Mouse (Mus musculus) forebrain, embryonic 10.5 days (tissue): ENCODE results near the gene Nek6. TPM values are rescaled to one million over a fixed set of nuclear protein-coding genes. Genes with fewer than 3 reads are reported as not detected.

Source experiments
- DNase-seq: peaks from one replicate; pipeline ENCODE4 v3.0.0-alpha.2; 2017; ENCODE audit warnings: low spot score; ENCODE audit errors: extremely low spot score
- H3K27ac ChIP-seq: fragments of 300-500 bp; sonication (generic); 2 replicates; pipeline ENCODE4 v1.5.1; 2016; ENCODE audit warnings: mild to moderate bottlenecking
- H3K27me3 ChIP-seq: fragments of 300-500 bp; sonication (generic); 2 replicates; pipeline ENCODE4 v1.6.1; 2016; ENCODE audit warnings: mild to moderate bottlenecking; ENCODE audit not compliant: poor library complexity, severe bottlenecking
- H3K36me3 ChIP-seq: fragments of 300-500 bp; sonication (generic); replicated peaks from 2 replicates; pipeline ENCODE4 v1.6.1; 2016; ENCODE audit warnings: mild to moderate bottlenecking, moderate library complexity
- H3K4me1 ChIP-seq: fragments of 300-500 bp; sonication (generic); 2 replicates; pipeline ENCODE4 v1.6.1; 2016
- H3K4me3 ChIP-seq: fragments of 300-500 bp; sonication (generic); 2 replicates; pipeline ENCODE4 v1.5.1; 2016; ENCODE audit warnings: mild to moderate bottlenecking, moderate library complexity
- H3K9me3 ChIP-seq: fragments of 300-500 bp; sonication (generic); 2 replicates; pipeline ENCODE4 v1.6.1; 2016; ENCODE audit warnings: mild to moderate bottlenecking, moderate library complexity
- WGBS: fragments of 180-500 bp; shearing (Covaris S2); methylation state at CpG from one replicate; pipeline ENCODE4 v1.1.7; 2016; 5-methylcytosine and 5-hydroxymethylcytosine counted together
- polyA plus RNA-seq: library from polyadenylated mRNA; unstranded; fragments of >200 nt; fragmentation: Nextera tagmentation; extraction: Ambion mirVana; gene quantifications from 2 replicates; pipeline ENCODE4 v1.2.1, GENCODE M21; 2016

The Nek6 gene
- polyA plus RNA-seq, 1 experiment from 2014 or later, result 120 TPM

GRCm38 (mm10) chr2:38544982-38545381 lies 33.5 kb downstream of the Nek6 start:
- 0 out of 2 replicates have a peak overlapping the region, but pooled peaks have one; percentile 8 for H3K27ac ChIP-seq
- peaks cover 11% of the 10 kb centered on the region; the same call in 1 of the 2 replicates for H3K36me3 ChIP-seq
- WGBS, result 90% methylated on average over 6 of the region's 6 CpGs
- DNase-seq, result no peak
- H3K27me3 ChIP-seq, result no peaks in the 10 kb centered on the region
- no peak overlapping the region for H3K4me3 ChIP-seq
- H3K4me1 ChIP-seq, result peaks cover 76% of the 10 kb centered on the region
- H3K9me3 ChIP-seq, result no peaks in the 10 kb centered on the region

GRCm38 (mm10) chr2:38545706-38546105 lies 34.3 kb downstream of the Nek6 start:
- peak overlapping the region; percentile 56 for H3K27ac ChIP-seq
- no peaks in the 10 kb centered on the region for H3K27me3 ChIP-seq
- H3K9me3 ChIP-seq, result no peaks in the 10 kb centered on the region
- peaks cover 18% of the 10 kb centered on the region for H3K36me3 ChIP-seq
- peaks cover 69% of the 10 kb centered on the region for H3K4me1 ChIP-seq
- no peak for DNase-seq
- no peak overlapping the region for H3K4me3 ChIP-seq

- Histone ChIP-seq H3K36me3 (peaks cover 23% of the 10 kb centered on the region), H3K27me3 (no peaks in the 10 kb centered on the region), H3K9me3 (no peaks in the 10 kb centered on the region), H3K4me1 (peaks cover 64% of the 10 kb centered on the region), H3K4me3 (no peak overlapping the region), H3K27ac (peak overlapping the region; percentile 56)
- DNase-seq, result peak; percentile 53
- 5% methylated on average over 6 of the region's 6 CpGs for WGBS
Measured at GRCm38 (mm10) chr2:38546222-38546621, 34.8 kb downstream of the Nek6 start.

- DNase-seq, result no peak
- 75% methylated on average over 5 of the region's 5 CpGs for WGBS
- Histone ChIP-seq H3K27me3 (no peaks in the 10 kb centered on the region), H3K36me3 (peaks cover 29% of the 10 kb centered on the region), H3K4me1 (peaks cover 58% of the 10 kb centered on the region), H3K4me3 (no peak overlapping the region), H3K27ac (peak overlapping the region; percentile 56), H3K9me3 (no peaks in the 10 kb centered on the region)
Measured at GRCm38 (mm10) chr2:38546748-38547147, 35.3 kb downstream of the Nek6 start.

- Histone ChIP-seq H3K4me1 (peaks cover 58% of the 10 kb centered on the region), H3K4me3 (no peak overlapping the region), H3K9me3 (no peaks in the 10 kb centered on the region), H3K27ac (peak overlapping the region; percentile 56), H3K36me3 (peaks cover 41% of the 10 kb centered on the region), H3K27me3 (no peaks in the 10 kb centered on the region)
- DNase-seq, result no peak
- 71% methylated on average over 11 of the region's 11 CpGs for WGBS
Measured at GRCm38 (mm10) chr2:38547793-38548517, 36.5 kb downstream of the Nek6 start.

GRCm38 (mm10) chr2:38552004-38552443 lies 40.6 kb downstream of the Nek6 start:
- no peak for DNase-seq
- Histone ChIP-seq H3K4me3 (no peak overlapping the region), H3K9me3 (no peaks in the 10 kb centered on the region), H3K27ac (no peak overlapping the region), H3K27me3 (no peaks in the 10 kb centered on the region), H3K4me1 (peaks cover 63% of the 10 kb centered on the region), H3K36me3 (peaks cover 62% of the 10 kb centered on the region)
- WGBS, result 87% methylated on average over 15 of the region's 15 CpGs

GRCm38 (mm10) chr2:38554226-38554995 lies 43.0 kb downstream of the Nek6 start:
- WGBS, result 80% methylated on average over 19 of the region's 19 CpGs
- no peaks in the 10 kb centered on the region for H3K9me3 ChIP-seq
- peaks cover 54% of the 10 kb centered on the region for H3K4me1 ChIP-seq
- peak overlapping the region; percentile 41; the same call in 1 of the 2 replicates for H3K27ac ChIP-seq
- peaks cover 74% of the 10 kb centered on the region for H3K36me3 ChIP-seq
- H3K4me3 ChIP-seq, result no peak overlapping the region
- DNase-seq, result no peak
- no peaks in the 10 kb centered on the region for H3K27me3 ChIP-seq

- Histone ChIP-seq H3K27ac (peak overlapping the region; percentile 48; the same call in 1 of the 2 replicates), H3K36me3 (peaks cover 78% of the 10 kb centered on the region), H3K27me3 (no peaks in the 10 kb centered on the region), H3K4me1 (peaks cover 64% of the 10 kb centered on the region), H3K4me3 (no peak overlapping the region), H3K9me3 (no peaks in the 10 kb centered on the region)
- 88% methylated on average over 4 of the region's 4 CpGs for WGBS
- DNase-seq, result no peak
Measured at GRCm38 (mm10) chr2:38555659-38556058, 44.2 kb downstream of the Nek6 start.

GRCm38 (mm10) chr2:38556721-38557120 lies 45.3 kb downstream of the Nek6 start:
- H3K4me3 ChIP-seq, result no peak overlapping the region
- H3K4me1 ChIP-seq, result peaks cover 69% of the 10 kb centered on the region
- H3K36me3 ChIP-seq, result peaks cover 78% of the 10 kb centered on the region
- H3K27ac ChIP-seq, result no peak overlapping the region
- H3K9me3 ChIP-seq, result no peaks in the 10 kb centered on the region
- DNase-seq, result no peak
- no peaks in the 10 kb centered on the region for H3K27me3 ChIP-seq
- WGBS, result 88% methylated on average over 3 of the region's 3 CpGs

GRCm38 (mm10) chr2:38560296-38561227 lies 49.1 kb downstream of the Nek6 start:
- Histone ChIP-seq H3K4me3 (no peak overlapping the region), H3K9me3 (no peaks in the 10 kb centered on the region), H3K36me3 (peaks cover 83% of the 10 kb centered on the region), H3K27me3 (no peaks in the 10 kb centered on the region), H3K27ac (peak overlapping the region; percentile 58; the same call in 1 of the 2 replicates), H3K4me1 (peaks cover 36% of the 10 kb centered on the region)
- DNase-seq, result no peak
- 57% methylated on average over 17 of the region's 17 CpGs for WGBS

- Histone ChIP-seq H3K27ac (no peak overlapping the region), H3K4me3 (no peak overlapping the region), H3K9me3 (no peaks in the 10 kb centered on the region), H3K36me3 (peaks cover 81% of the 10 kb centered on the region), H3K4me1 (peaks cover 35% of the 10 kb centered on the region), H3K27me3 (no peaks in the 10 kb centered on the region)
- no peak for DNase-seq
- 93% methylated on average over 4 of the region's 4 CpGs for WGBS
Measured at GRCm38 (mm10) chr2:38562596-38562995, 51.2 kb downstream of the Nek6 start.

GRCm38 (mm10) chr2:38571971-38572601 lies 60.6 kb downstream of the Nek6 start:
- Histone ChIP-seq H3K27ac (no peak overlapping the region), H3K36me3 (peaks cover 100% of the 10 kb centered on the region), H3K27me3 (no peaks in the 10 kb centered on the region), H3K4me1 (peaks cover 7% of the 10 kb centered on the region), H3K4me3 (no peak overlapping the region), H3K9me3 (no peaks in the 10 kb centered on the region)
- DNase-seq, result no peak
- WGBS, result 95% methylated on average over 23 of the region's 23 CpGs
